Mouse (Mus musculus) retina, postnatal 1 day (tissue): ENCODE results near the gene Ccsap.
"Not testable (repeated sequence)": the region's sequence is repeated elsewhere in the genome, so short reads cannot be mapped to it uniquely, and the experiment has no call there.

Source experiments
- DNase-seq: peaks from one replicate; pipeline ENCODE4 v3.0.0-alpha.2; 2012

The Ccsap gene

DNA sequence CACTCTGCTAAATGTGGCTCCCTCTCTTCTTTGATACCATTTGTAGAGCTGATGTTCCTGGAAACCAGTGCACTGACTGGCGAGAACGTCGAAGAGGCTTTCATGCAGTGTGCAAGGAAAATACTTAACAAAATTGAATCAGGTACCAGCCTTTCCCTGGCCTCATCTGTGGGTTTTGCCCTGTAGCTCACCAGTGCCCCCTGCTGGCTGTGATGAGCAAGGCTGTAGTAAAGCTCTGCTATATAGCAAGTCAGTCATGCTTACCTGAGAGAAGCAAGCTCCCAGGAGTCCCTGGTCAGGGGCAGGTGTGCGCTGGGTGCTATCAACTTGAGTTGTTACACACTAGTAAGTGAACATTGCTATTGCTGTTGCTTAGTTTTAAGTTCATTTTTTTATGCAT is 27.3 kb downstream of the Ccsap start:
- DNase-seq = peak; percentile 22

DNA sequence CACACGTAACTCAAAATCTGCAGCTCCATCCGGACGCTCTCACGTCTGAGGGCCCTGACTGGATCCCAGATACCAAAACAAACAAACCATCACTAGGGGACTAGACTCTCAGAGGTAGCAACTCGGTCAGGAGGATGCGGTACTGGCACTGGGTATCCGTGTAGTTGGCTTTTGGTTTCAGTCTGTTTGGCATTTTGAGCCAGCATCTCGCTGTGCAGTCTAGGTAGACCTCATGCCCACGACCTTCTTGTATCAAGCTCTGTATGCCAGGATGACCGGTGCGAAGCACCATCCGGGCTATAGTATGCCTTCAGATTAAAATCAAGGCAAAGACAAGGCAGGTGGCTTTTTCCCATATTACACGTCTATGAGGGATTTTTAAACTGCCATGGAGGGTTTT is 32.5 kb downstream of the Ccsap start:
- no peak for DNase-seq

DNA sequence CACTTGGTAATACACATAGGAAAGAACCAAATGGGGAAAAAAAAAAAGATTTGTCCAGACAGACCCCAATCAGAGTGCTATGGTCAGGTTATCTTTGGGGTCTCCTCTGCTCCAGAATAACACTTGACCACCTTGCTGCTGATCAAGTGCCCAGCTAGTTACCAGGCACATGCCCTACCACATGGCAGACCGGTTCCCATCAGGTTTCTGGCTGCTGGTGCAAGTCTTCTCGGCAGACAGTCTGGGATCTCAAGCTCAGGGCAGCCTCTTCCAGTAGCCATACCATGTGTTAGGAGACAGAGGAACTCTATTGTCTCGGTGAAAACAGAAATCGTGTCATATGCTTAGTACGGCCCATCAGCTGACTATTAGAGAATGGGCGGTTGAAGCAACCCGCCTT is 33.3 kb downstream of the Ccsap start:
- DNase-seq = no peak

DNA sequence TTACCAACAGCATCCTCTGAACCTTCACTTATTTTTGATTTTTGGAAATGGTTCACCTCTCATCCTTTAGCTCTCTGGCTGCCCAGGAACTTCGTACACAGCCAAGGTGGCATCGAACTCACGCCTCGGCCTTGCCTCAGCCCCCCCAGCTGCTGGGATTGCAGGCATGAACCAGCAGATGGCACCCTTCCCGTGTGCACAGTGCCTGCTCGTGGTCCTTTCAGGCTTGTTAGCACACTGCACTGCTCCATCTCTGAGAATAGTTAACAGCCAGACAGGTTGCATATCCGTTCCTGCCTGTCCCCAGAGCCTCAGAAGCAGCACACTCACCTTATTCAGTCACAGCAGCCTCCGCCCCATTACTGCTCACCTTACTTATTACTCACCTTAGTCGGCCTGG is 34.0 kb downstream of the Ccsap start:
- DNase-seq = peak; percentile 46

DNA sequence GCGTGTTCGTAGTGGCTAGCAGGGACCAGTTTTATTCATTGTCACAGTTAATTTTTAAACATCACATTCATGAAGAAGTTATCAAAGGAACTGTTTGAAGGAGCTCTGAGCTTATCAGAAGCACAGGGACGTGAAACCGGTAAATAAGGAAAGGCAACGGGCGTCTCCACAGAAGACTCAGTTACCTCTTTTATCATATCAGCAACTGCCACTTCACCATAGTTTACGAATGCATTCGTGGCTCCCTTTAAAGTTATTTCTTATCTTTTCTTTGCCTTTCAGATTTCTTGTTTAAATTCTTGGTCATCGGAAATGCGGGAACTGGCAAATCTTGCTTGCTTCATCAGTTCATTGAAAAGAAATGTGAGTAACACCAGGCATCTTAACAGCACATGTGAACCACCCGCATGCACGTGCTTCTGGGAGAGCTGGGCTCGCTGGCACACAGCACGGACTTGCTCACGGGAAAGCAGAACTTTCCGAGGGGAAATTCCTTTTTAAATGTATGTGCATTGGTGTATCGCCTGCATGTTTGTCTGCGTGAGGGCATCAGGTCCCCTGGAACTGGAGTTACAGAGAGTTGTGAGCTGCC is 36.4 kb downstream of the Ccsap start:
- no peak for DNase-seq

DNA sequence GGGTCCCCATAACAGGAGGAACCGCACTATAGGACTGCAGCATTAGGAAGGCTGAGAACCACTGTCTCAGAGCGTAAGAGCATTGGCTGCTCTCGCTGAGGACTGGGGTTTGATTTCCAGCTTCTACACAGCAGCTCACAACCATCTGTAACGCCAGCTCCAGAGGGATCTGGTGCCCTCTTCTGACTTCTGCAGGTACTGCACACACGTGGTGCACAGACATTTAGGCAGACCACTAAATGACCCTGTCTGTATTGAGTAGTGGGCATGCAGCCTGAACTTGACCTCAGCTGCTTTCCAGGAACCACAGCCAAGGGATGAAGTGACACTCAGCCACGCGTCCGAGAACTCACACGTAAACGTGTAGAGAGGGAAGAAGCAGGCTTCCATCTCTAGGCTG is 36.9 kb downstream of the Ccsap start:
- no peak for DNase-seq

DNA sequence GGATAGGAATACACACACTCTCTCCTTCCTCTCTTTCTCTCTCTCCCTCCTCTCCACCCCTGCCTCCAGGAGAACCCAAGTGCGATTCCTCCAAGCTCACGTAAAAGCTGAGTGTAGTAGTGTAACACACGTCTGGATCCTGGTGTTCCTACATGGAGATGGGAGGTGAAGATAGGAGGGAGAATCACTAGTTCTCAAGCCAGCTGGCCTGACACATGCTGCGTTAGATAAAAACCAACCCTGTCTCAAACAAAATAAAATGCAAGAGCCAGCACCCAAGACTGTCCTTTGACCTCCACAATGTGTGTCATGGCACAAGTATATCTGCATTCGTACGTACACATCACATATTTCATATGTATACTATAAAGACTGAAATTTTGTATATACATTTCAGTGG is 39.2 kb downstream of the Ccsap start:
- DNase-seq = no peak

DNA sequence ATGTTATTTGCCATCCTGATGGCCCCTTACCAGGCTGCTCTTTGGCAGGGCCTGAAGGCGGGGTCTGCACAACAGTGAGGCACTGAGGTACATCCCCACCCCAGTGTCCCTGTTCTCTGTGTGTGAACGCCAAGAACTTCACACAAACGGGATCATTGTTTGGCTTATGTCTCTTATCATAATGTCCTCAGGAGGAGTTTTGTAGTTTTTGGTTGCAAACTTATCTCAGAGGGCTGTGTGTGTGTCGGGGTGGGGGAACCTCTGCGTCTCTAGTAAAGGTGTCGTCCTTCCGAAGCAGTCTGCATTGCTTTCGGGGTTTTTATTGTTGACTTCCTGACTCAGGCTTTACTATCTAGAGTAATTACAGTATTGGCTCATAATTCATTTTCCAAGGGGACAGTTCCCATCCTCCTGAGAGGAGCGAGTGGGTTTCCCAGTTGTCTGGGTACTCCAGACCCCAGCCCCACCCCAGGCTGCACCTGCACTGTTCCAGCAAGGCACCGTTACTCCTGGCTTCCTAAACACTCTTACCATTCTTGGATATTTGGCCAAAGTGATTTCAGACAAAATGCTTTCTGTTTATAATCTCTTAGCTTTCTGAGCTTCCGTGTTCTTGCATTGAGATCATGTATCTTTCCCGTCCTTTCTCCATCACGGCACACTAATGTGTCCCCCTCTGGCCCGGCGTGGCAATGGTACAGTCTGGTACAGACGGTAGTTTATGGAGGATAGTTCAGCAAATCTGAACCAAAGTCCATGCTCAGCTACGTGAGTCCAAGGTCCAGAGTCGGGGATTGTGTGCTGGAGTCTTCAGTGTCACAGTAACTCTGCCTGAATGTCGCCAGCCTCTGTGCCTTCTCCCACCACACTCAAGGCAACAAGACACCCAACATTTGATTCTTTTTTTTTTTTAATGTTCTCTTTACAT is 40.1 kb downstream of the Ccsap start:
- no peak for DNase-seq

DNA sequence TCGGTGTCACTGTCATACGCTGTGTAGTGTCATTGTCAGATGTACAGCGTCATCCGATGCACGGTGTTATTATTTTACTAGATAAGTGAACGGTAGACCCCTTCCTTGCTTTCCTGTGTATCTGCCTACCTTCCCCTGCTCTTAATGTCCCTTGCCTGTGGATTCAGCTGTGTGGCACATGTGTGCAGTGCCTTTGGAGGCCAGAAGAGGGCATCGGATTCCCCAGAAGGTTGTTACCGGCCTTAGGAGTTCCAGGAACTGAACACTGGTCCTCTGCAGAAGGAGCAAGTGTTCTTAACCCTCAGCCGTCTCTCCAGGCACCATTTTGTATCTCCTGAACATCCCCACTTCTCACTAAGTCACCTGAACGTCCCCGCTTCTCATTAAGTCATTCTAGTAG is 42.3 kb downstream of the Ccsap start:
- no peak for DNase-seq

DNA sequence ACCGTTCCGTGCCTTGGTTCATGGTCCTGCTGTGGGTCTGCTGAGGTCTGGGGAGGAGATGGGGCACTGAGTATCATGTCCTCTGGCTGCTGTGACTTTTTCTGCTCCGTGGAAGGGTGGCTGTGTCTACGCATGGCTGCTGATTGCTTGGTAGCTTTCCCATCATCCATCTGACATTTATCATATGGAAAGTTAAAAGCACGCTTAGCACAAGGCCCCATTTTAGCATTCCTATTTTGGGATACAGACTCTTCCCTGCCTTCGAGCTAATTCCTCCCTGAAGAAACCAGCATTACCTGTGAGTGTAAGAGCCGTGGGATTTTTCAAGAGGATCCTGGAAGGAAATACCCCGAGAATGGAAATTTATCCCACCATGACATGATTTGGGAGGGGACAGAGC is 43.1 kb downstream of the Ccsap start:
- no peak for DNase-seq

DNA sequence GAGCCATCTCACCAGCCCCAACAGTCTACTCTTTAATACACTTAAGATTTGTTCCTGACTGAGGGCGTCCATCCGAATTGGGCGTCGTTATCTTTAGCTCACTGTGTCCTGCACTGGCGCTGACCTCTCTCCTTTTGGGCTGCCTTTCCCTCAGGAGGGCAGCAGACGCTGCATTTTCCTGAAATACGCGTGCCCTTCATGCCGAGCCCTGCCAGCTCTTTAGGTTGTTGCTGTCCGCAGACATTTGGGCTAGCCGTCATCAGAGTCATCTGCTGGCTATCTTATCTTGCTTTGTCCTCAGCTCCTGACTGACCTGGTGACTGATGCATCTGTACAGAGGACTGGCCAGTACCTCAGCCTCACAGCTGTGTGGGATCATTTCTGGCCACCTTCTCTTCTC is 44.7 kb downstream of the Ccsap start:
- DNase-seq = no peak

DNA sequence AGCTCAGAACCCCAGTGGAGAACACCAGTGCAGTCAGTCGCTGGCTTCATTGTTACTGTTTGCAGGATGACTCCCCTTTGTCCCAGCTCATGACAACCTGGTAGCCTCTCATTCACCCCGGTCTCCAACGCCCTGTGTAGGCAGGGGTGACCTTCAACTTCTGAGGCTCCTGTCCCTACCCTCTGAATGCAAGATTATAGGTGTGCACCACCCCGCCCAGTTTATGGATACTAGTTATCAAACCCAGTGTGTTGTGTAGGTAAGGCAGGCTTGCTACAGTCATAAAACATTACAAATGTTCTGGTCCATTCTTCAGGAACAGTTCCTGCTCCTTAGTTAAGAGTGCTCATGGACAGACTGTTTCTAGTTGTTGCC is 46.1 kb downstream of the Ccsap start:
- DNase-seq = no peak

DNA sequence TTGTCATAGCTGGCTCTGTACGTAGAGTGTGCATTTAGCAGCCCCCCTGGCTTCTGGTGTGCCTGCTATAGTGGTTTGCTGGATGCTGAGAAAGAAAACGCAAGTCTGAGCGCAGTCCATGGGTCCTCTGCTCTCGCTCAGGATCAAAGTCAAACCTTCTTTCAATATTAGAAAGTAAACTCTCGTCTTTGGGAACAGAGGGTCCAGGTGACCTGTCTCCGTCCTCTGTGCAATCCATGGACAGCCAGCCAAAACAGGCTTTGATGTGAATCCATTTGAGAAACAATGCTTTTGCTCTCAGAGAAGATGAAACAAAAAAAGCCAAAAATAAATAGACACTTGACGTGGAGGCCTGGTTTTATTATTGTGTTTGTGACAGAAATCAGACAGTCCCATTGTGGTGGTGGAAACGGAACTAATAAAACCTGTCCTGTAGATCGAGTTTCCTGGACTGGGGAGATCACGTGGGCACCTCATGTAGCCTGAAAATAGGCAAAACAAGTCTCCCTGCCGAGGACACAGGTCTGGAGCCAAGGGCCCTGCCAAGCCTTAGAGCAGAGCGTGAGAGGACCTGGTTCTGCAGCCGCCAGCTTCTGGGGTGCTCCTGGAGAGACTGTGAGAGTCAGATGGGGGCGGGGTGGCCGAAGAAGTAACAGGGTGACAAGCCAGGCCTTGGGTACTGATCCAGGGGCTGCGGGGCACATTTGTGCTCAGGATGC is 46.7 kb downstream of the Ccsap start:
- no peak for DNase-seq

DNA sequence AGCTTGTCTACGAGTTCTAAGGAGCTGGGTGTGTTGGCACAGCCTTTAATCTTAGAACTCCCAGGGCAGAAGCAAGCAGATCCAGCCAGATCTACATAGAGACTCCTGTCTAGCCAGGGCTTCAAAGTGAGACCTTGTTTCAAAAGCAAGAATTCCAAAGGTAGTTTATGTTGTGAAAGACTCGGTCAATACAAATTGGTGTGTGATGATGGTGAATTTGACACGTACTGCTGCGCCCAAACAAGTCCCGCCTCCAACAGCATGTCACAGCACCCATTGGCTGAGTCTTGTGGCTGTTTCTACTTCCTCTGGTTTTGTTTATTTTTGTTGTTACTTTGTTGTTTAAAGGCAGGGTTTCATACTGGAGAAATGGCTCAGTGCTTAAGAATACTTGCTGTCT is 47.8 kb downstream of the Ccsap start:
- DNase-seq = no peak

DNA sequence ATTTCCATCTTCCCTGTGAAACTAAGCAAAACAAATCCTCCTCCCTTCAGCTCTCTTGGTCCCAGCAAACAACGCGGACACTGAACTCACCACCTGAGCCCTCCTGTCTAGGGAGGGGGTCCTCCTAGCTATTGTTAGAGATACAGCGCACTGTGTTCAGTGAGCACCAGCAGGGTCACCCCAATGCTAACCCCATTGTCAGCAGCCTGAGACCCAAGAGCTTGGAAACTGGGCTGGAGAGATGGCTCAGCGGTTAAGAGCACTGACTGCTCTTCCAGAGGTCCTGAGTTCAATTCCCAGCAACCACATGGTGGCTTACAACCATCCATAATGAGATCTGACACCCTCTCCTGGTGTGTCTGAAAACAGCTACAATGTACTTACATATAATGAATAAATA is 50.7 kb downstream of the Ccsap start:
- DNase-seq = not testable (repeated sequence)

DNA sequence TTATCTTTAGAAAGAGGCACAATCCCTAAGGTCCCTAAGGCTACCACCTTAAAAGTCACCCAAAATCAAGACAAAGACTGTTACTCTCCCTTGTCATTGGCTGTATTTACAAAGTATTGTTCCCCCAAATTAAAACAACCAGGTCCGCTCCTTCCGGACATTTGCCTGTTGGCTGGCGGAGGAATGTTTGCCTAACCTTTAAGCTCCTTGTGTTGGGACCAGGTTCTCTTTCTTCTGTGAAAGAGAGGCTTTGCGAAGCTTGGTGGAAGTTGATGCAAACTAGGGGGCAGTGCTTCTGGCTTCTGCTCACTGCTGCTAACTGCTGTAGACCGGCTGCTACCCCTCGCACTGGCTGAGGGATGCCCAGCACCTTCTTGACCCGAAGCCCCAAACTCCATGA is 51.3 kb downstream of the Ccsap start:
- no peak for DNase-seq

DNA sequence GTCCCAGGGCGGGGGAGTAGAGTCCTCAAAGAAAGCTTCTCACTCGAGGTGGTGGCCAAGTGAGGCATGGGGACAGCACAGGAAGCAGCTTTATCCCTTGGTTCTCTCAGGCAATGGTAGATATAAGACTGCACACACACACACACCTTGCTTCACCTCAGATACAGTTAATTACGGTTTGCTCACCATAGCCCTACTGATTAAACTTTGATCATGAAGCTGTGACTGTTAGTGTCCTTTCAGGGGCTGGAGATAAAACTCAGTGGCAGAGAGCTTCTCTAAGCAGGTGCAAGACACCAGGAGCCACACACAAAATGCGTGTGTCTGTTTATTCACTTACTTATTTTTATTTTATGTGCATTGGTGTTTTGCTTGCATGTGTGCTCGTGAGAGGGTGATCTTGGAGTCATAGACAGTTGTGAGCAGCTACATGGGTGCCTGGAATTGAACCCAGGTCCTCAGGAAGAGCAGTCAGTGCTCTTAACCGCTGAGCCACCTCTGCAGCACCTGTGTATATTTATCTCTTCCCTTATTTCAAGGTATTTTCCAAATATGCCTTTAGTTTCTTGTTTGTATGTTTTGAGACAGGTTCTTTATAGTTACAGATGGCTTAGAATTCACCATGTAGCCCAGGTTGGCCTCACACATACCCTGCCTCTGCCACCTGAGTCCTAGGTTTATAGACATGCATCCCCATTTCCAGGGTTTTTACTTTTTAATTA is 52.0 kb downstream of the Ccsap start:
- DNase-seq = no peak

DNA sequence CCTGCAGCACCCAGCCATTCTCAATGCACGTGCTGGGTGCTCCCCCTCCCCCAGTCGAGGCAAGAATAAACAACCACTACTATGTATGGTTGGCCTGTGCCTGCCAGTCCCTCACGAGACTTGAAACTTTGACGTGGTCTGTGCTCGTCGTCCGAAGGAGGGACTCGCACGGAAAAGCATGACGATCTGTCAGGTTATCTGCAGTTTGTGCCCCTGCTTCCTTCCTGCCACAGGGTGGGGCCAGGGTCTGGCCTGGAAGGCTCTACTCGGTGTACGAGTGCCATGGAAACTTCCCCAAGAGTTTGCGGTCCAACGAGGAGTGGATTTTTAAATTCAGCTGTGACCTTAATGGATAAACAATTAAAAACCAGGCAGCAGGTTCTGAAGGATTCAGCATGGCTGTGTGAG is 53.0 kb downstream of the Ccsap start:
- DNase-seq = no peak

DNA sequence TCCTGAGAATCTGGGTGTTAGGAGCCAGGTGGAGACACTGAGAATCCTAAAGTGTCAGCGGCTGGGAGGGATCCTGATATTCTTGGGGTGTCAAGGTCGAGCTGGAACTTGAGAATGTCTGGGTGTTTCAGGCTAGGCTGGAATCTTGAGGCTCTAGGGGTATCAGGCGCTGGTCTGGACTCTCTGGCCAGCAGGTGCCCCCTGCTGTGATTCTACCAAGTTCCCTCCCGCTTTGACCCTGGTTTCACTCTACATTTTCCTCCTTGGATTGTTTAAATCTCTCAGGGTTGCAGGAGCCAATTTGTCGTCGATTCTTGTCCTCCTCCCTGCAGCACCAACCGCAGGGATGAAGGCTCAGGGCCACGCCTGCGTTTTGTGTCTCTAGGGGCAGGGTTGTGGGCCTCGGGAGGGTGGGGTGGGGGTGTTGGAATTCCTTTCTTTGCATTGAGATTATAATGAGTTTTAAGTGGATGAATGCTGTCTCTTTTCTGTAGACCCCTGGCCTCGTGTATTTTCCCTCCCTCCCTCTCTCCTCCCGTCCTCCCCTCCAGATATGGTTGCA is 53.6 kb downstream of the Ccsap start:
- DNase-seq = no peak

DNA sequence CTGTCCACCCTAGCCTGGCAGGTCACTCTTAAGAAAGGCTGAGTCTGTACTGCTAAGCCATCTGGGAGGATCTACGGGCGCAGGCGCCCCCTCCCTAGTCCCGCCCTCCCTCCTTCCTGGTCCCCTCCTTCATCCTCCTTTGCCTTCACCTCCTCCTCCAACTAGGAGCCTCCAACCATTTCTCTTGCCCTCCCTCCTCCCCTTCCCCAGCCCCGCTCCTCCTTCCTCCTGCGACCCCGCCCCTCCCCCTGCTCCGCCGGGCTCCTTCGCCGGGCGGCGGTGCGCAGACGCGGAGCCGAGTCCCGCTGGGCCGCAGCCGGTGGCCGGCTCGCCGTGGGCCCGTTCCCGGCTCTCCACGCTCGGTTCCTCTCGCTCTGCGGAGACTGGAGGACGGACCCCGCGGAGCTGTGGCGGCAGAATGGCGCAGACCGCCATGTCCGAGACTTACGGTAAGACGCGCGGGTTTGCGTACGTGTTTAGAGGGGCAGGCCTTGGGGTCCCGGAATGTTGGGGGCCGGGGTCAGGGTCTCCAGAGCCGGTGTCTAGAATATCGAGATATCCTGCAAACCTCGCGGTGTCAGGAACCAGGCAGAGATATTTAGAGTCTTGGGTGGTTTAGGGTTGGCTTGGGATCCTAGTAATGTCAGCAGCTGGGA is 54.2 kb downstream of the Ccsap start, which contains the start of gene Rab4a:
Gene Rab4a, plus strand, starts transcription at position 268 of the 656 bp plus-strand sequence.
- peak; percentile 93 for DNase-seq

DNA sequence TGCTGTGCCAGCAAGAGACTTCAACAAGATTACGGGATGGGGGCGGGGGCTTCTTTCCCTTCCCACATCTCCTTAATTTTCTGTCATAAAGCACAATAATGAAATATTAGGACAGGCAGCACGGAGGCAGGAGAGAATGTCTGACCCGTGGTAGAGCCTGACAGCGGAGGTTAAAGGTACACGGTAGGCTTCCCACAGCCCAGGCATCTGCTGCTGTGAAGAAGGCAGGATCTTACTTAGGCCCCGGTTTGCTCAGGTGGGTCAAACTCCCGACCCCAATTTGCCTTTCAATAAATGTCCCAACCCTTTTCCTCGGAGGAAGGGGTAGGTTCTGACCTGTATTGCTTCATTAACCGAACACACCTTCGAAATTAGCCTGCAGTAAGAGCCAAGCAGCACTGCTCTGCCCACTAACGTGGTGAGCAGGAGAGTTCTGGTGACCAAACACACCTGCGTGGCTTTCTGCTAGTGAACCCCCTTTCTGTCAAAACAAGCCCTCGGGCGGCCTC is 54.7 kb downstream of the Ccsap start:
- DNase-seq = no peak

DNA sequence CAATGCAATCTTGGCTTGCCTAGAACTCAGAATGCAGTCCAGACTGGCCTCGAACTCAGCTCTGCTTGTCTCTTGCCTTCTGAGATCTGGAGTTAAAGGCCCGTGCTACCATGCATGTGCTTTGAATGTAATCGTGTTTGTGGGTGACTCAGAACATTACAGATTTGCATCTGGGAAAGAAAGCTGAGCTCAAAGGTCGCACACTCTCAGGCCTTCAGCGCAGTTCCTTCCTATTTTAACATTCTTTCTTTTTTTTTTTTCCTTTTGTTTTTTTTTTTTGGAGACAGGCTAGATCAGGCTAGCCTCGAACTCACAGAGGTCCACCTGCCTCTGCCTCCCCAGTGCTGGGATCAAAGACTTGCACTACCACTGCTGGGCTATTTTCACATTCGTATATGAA is 55.4 kb downstream of the Ccsap start:
- DNase-seq = no peak
